Mouse (Mus musculus): Measurements from ENCODE around the gene Psen1.

The Psen1 gene

DNA sequence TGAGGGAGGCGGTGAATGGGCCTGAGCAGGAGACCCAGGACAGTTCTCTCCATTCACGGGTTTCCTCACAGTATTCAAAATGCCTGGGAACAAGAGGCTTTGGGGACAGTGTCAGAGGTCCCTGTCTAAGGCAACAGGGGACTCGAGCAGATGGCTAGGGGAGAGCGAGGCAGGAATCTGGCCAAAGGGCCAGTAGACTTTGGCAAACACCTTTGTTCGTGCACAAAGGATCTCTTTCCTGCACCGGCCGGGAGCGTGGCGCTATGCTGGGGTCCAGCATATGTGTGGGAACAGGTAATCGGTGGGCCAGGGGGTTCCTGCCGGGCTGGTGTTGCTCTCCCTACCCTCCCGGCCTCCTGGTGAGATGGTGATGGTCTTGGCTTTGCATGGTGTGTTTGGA is 87.7 kb downstream of the Psen1 start:
- DNase-seq (ENCODE audit: low read depth, low spot score) = no peak

DNA sequence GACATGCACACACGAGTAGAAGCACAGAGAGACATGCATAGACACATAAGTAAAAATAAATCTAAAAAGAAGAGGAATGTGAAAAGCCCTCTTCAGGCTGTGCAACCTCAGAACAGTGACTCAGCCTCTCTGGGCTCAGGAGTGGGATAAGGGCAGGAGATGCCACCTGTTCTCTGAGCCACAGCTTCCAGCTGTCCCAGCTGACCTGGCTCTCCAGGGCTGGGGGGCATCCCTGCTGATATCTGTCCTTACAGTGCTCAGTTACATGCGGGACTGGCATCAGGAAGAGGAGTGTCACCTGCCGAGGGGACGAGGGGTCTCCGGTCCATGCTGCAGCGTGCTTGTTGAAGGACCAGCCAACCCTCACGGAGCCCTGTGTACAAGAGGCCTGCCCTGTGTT is 88.8 kb downstream of the Psen1 start:
- DNase-seq (ENCODE audit: low read depth, low spot score) = no peak

DNA sequence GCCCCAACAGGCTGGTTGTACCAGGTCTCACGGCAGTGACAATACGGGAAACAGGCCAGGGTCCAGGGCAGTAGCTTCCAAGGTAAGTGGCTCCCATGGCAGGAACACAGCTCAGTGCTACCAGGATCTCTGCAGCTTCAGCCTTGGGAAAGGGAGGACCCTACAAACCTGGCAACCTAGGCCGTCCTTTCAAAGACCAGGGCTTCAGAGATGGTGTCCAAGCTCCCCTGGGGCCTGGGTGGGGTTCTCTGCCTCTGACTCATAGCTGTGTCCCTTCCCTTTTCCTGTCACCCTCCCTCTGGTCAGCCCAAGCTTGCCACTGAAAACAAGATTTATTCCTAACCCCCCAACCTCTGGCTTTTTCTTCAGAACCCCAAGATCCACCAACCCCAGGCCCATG is 92.2 kb downstream of the Psen1 start:
- DNase-seq (ENCODE audit: low read depth, low spot score) = no peak

DNA sequence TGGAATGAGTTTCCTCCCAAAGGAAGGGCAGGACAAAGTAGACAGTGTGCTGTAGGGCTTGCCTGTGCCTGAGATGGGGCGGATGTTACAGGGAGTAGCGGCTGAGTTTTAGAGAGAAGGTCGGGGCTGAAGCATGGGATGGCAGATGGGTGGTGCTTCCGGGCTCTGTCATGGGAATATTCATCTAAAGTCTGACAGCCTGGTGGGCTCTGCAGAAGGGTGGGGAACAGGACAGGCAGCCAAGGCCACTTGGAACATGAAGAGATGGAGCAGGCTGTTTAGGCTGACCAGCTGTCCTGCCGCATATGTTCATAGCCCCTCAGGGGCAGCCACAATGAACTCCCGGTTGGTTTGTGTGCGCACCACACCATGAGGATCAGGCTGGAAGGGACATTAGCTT is 93.3 kb downstream of the Psen1 start:
- DNase-seq (ENCODE audit: low read depth, low spot score) = no peak

DNA sequence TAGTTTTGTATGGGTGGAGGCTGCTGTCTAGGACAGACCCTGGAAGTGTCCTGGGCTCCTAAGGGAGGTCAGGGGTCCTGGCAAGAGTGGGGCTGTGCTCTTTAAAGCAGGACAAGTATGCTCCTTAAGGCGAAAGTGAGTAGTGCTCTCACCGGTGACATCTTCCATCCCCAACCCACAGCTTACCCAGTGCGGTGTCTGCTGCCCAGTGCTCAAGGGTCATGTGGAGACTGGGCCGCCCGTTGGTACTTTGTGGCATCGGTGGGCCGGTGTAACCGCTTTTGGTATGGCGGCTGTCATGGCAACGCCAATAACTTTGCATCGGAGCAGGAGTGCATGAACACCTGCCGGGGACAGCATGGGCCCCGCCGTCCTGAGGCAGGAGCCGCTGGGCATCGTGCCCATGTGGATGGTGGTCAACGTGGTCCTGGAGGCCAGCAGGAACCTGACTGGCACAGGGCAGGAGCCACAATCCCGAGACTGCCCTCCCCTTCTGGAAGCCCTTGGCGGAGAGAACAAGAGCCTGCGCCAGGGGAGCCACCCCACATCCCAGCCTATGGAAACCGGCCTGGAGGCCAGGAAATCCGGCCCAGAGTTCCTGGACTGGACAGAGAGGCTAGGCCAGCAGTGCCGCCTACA is 93.8 kb downstream of the Psen1 start:
- DNase-seq (ENCODE audit: low read depth, low spot score) = no peak

DNA sequence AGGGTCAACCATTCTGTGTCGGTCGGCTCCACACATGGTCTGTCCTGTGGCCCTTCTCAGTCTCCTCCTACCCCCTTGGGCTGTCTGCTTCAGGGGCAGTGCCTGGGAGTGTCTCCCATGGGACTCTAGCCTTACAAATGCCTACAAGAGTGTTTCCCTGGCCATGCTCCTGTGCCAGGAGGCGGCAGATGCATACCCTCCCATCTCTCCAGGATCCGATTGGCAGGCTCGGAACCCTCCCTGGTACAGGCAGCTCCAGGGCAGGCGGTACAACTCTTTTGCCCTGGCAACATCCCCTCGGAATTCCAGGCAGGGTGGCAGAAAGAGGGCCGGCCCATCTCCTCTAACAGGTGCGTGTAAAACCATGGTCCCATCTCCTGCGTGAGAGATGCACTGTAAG is 94.7 kb downstream of the Psen1 start:
- no peak for DNase-seq (ENCODE audit: low read depth, low spot score)
